Mouse (Mus musculus): Measurements from ENCODE around the gene Zfp511. TPM values are rescaled to one million over a fixed set of nuclear protein-coding genes. Genes with fewer than 3 reads are reported as not detected.

Zfp511 gene
- total RNA-seq, 2 experiments from 2014 or later, result 10.1 to 12.4 TPM

DNA sequence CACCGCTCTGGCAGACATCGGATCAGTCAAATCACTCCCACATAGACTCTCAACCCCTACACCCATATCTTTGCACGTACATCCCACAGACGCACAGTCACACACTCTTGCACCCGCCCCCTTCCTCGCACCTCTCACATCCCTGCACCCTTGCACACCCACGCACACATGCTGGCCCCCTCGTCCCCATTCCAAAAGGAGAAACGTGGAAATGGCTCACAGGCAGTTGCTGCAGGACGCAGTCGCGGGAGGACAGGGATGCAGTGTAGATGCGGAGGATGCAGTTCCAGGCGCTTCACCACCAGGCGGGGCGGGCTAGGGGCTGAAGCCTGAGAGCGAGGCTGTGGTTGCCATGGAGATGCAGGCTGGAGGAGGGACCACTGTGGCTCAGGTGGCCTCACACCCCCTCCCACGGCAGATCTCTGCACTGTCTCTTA is 46.1 kb downstream of the Zfp511 start, which contains the start of gene Caly:
TSS of gene Caly (minus strand) at position 307 of the 437 bp plus-strand sequence.
- intact Hi-C loops (cut with DNase I), result no loop called here
- no peak for DNase-seq

Small RNA genes lying within 50 kb of the gene (microRNA-seq; reads per million reads assigned to microRNA genes)
- gene Mir7062 (ENCODE audit: borderline number of aligned reads in 2 of 2), result 0 reads per million in 2 experiments

Other genes with a start within 250 kb of the Zfp511 start
- gene Adgra1, start 202.2 kb upstream of the Zfp511 start, total RNA-seq (2021), result not detected
- gene Kndc1, start 141.7 kb upstream of the Zfp511 start, total RNA-seq (2021), result not detected
- gene Utf1, start 92.6 kb upstream of the Zfp511 start, total RNA-seq (2021), result not detected
- not detected for gene 6430531B16Rik, start 57.6 kb upstream of the Zfp511 start, total RNA-seq (2021)
- under 1 TPM; 0.49 to 0.61 TPM for gene Adam8, start 43.8 kb upstream of the Zfp511 start, total RNA-seq (2021)
- gene Tubgcp2, start 278 bp downstream of the Zfp511 start, total RNA-seq (2021), result 10 to 100 TPM; 26.9 to 34.4 TPM
- not detected for gene Msx3, start 12.7 kb downstream of the Zfp511 start, total RNA-seq (2021)
- not detected for gene Caly, start 46.2 kb downstream of the Zfp511 start, total RNA-seq (2021)
- gene Prap1, start 57.0 kb downstream of the Zfp511 start, total RNA-seq (2021), result not detected
- 10 to 100 TPM; 72.7 to 79.5 TPM for gene Fuom, start 66.0 kb downstream of the Zfp511 start, total RNA-seq (2021)
- gene Paox, start 79.4 kb downstream of the Zfp511 start, total RNA-seq (2021), result 1 to 10 TPM; 3.3 to 5.1 TPM
- gene Echs1, start 80.1 kb downstream of the Zfp511 start, total RNA-seq (2021), result 100 to 1,000 TPM; 458 to 480 TPM
- 10 to 100 TPM; 24.7 to 28.3 TPM for gene Mtg1, start 101.2 kb downstream of the Zfp511 start, total RNA-seq (2021)
- 1 to 10 TPM in 1 of 2 experiments, under 1 TPM in 1; 0.46 to 1.0 TPM for gene Sprn, start 118.5 kb downstream of the Zfp511 start, total RNA-seq (2021)
- not detected for gene Olfr522, start 128.4 kb downstream of the Zfp511 start, total RNA-seq (2021)
- gene Olfr523, start 136.8 kb downstream of the Zfp511 start, total RNA-seq (2021), result not detected
- not detected for gene Olfr524, start 169.6 kb downstream of the Zfp511 start, total RNA-seq (2021)
- not detected for gene Cd163l1, start 181.9 kb downstream of the Zfp511 start, total RNA-seq (2021)
- not detected for gene 5830411N06Rik, start 210.9 kb downstream of the Zfp511 start, total RNA-seq (2021)

Measured in heart, postnatal 36 days (tissue).